Mouse (Mus musculus) liver, embryonic 14.5 days (tissue): ENCODE results near the gene Phc2. TPM values are rescaled to one million over a fixed set of nuclear protein-coding genes. Genes with fewer than 3 reads are reported as not detected.

ENCODE experiments used
- ATAC-seq: fragments of 200-750 bp; cut with Nextera tagmentation; 2 replicates; pipeline ENCODE4 v1.8.0; 2017; ENCODE audit warnings: moderate number of reproducible peaks, mild to moderate bottlenecking, moderate library complexity; ENCODE audit not compliant: insufficient read depth
- DNase-seq, 3 experiments: peaks; one replicate each; pipeline ENCODE4 v3.0.0-alpha.2; 2012 to 2013; ENCODE audit warnings: low read depth in 3 of 3, low spot score in 3 of 3
- H3K27ac ChIP-seq: fragments of 300-500 bp; sonication (generic); 2 replicates; pipeline ENCODE4 v1.5.1; 2014; ENCODE audit warnings: moderate library complexity, mild to moderate bottlenecking, control low read depth, inconsistent platforms
- H3K27me3 ChIP-seq: fragments of 300-500 bp; sonication (generic); 2 replicates; pipeline ENCODE4 v1.6.1; 2014; ENCODE audit warnings: mild to moderate bottlenecking, low read length, moderate library complexity; ENCODE audit not compliant: control insufficient read depth, insufficient read depth
- H3K36me3 ChIP-seq: fragments of 300-500 bp; sonication (generic); replicated peaks from 2 replicates; pipeline ENCODE4 v1.6.1; 2014; ENCODE audit warnings: low read depth; ENCODE audit not compliant: control insufficient read depth, insufficient read depth
- H3K4me1 ChIP-seq, 2 experiments: fragments of 200-500 bp in 1 of 2; fragments of 300-500 bp in 1 of 2; sonication (generic) in 1 of 2; replicated peaks; 2 replicates each; pipeline ENCODE4 v1.6.1; 2012 to 2014; ENCODE audit warnings: antibody characterized with exemption in 1 of 2, inconsistent platforms in 1 of 2, low read length in 1 of 2; ENCODE audit not compliant: control insufficient read depth in 2 of 2, insufficient read depth in 2 of 2
- H3K4me2 ChIP-seq: fragments of 300-500 bp; sonication (generic); 2 replicates; pipeline ENCODE4 v1.6.1; 2014; ENCODE audit warnings: low read depth, mild to moderate bottlenecking, control low read depth, moderate library complexity
- H3K4me3 ChIP-seq, 2 experiments: fragments of 200-500 bp in 1 of 2; fragments of 300-500 bp in 1 of 2; sonication (generic) in 1 of 2; 2 replicates each; pipeline ENCODE4 v1.5.1; 2012 to 2014; ENCODE audit warnings: low read depth in 2 of 2, low read length in 2 of 2, mild to moderate bottlenecking in 2 of 2, control low read depth in 1 of 2, inconsistent platforms in 1 of 2, moderate library complexity in 1 of 2; ENCODE audit not compliant: insufficient read depth in 1 of 2
- H3K9ac ChIP-seq: fragments of 300-500 bp; sonication (generic); replicated peaks from 2 replicates; pipeline ENCODE4 v1.6.1; 2014; ENCODE audit warnings: mild to moderate bottlenecking, control low read depth, moderate library complexity
- H3K9me3 ChIP-seq: fragments of 300-500 bp; sonication (generic); 2 replicates; pipeline ENCODE4 v1.6.1; 2016; ENCODE audit warnings: low read length, mixed read lengths; ENCODE audit not compliant: control insufficient read depth
- CTCF ChIP-seq: IDR thresholded peaks from 2 replicates; pipeline ENCODE4 v1.5.1; 2016; ENCODE audit warnings: antibody characterized with exemption, low read depth, control low read depth
- EP300 ChIP-seq: IDR thresholded peaks from 2 replicates; pipeline ENCODE4 v1.6.1; 2016; ENCODE audit warnings: antibody characterized with exemption, low read depth
- WGBS: fragments of 180-500 bp; shearing (Covaris S2); extraction: QIAGEN DNeasy Blood & Tissue Kit; methylation state at CpG from one replicate; pipeline ENCODE4 v1.1.7; 2014; ENCODE audit not compliant: insufficient replicate concordance; 5-methylcytosine and 5-hydroxymethylcytosine counted together
- polyA plus RNA-seq, 2 experiments: library from polyadenylated mRNA; depleted of rRNA in 1 of 2; stranded (reverse) in 1 of 2; unstranded in 1 of 2; fragments of >200 nt; fragmentation: Nextera tagmentation in 1 of 2; extraction: Ambion mirVana in 1 of 2; gene quantifications; 2 replicates each; pipeline versions ENCODE4 v1.2.1 to v1.2.3; 2012 to 2014

Gene Phc2
- polyA plus RNA-seq, 2 experiments, result 8.8 to 17.1 TPM

- Histone ChIP-seq H3K27ac (no peak overlapping the region), H3K4me2 (no peak overlapping the region), H3K4me1 (peaks cover 3 to 6% of the 10 kb centered on the region in 2 experiments; a peak in 3 of 4 replicates), H3K27me3 (no peaks in the 10 kb centered on the region), H3K9ac (no peak overlapping the region), H3K4me3 (no peak overlapping the region), H3K36me3 (no peaks in the 10 kb centered on the region), H3K9me3 (no peaks in the 10 kb centered on the region)
- TF ChIP-seq CTCF (no peak), EP300 (no peak)
- DNase-seq (no peak), ATAC-seq (no peak)
- 66% methylated on average over 9 of the region's 9 CpGs for WGBS
Measured at GRCm38 (mm10) chr4:128710800-128711199, 56.3 kb downstream of the Phc2 start.

DNA sequence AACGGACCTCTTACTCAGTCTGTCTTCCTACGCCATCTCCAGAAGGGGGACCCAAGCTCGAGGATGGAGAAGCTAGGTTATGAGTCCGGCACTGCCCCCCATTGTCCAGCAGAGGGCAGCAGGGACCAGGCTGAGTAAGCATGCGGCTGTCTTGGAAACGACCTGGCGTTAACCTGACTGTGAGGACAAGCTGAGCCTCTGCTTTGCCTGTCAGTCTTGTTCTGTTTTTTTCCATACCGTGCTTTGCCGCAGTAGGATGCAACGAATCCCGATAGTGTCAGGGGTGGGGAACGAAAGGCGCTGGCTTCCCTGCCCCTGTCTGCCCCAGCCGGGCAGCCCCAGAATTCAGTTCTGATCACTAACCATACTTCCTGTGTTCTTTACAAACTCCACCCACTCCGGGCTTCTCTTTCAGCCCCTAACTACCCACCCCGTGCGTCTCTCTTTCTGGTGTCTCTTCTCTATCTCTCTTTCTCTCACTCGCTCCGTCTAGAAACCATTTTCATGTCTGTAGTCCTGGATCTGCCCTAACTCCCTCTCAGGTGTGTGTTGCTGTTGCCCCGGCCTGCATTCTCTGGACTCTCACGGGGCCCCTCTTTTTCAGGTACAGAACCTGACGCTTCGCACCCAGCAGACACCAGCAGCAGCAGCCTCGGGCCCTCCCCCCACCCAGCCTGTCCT, 57.1 kb downstream of the Phc2 start:
- peaks cover 3 to 8% of the 10 kb centered on the region in 2 experiments; a peak in 3 of 4 replicates for H3K4me1 ChIP-seq
- peak; percentile 70; the same call in 1 of the 2 replicates for ATAC-seq
- 6% methylated on average over 24 of the region's 24 CpGs for WGBS

GRCm38 (mm10) chr4:128712136-128712655, 57.7 kb downstream of the Phc2 start:
- Histone ChIP-seq H3K27ac (no peak overlapping the region), H3K4me1 (peaks cover 3 to 8% of the 10 kb centered on the region in 2 experiments; a peak in 3 of 4 replicates), H3K9ac (peak overlapping the region; percentile 41; the same call in 1 of the 2 replicates), H3K9me3 (no peaks in the 10 kb centered on the region), H3K36me3 (no peaks in the 10 kb centered on the region), H3K27me3 (no peaks in the 10 kb centered on the region), H3K4me3 (peak overlapping the region in 1 of 2 experiments; percentile 38; a peak in 2 of 4 replicates), H3K4me2 (peak overlapping the region; percentile 68)
- TF ChIP-seq CTCF (no peak), EP300 (no peak)
- 66% methylated on average over 13 of the region's 13 CpGs for WGBS
- DNase-seq, result no peak
- no peak for ATAC-seq

More for the DNA sequence above, 57.1 kb downstream of the Phc2 start:
- Histone ChIP-seq H3K27me3 (no peaks in the 10 kb centered on the region), H3K4me3 (peak overlapping the region; percentile 38 to 62), H3K4me2 (peak overlapping the region; percentile 68), H3K9me3 (no peaks in the 10 kb centered on the region), H3K9ac (peak overlapping the region; percentile 41), H3K27ac (no peak overlapping the region), H3K36me3 (no peaks in the 10 kb centered on the region)
- DNase-seq, result peak; percentile 71 to 82 (median 73)
- no peak for TF ChIP-seq EP300
- peak; percentile 100 for TF ChIP-seq CTCF

DNA sequence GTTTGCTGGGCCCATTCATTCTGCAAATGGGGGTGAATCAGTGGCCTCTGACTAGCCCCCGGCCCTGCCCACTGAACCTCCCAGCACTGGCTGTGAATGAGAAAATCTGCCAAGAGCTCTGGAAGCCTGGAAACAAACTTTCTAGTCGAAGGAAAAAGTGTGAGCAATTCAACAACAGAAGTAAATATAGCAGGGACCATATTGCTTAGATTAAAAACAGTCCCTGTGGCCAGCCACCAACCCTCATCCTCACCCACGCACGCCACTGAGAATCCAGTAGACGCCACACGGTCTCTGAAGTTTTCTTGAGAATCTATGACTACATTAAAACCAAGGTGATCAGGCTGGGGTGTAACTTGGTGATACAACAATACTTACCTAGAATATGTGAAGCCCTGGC, 58.4 kb downstream of the Phc2 start:
- H3K4me1 ChIP-seq, result peaks cover 3 to 8% of the 10 kb centered on the region in 2 experiments; a peak in 3 of 4 replicates
- H3K36me3 ChIP-seq, result no peaks in the 10 kb centered on the region
- no peak for TF ChIP-seq EP300
- TF ChIP-seq CTCF, result no peak
- 83% methylated on average over 6 of the region's 6 CpGs for WGBS
- no peak overlapping the region for H3K9ac ChIP-seq
- DNase-seq (no peak), ATAC-seq (no peak)
- H3K4me2 ChIP-seq, result no peak overlapping the region
- H3K27me3 ChIP-seq, result no peaks in the 10 kb centered on the region
- H3K9me3 ChIP-seq, result no peaks in the 10 kb centered on the region
- H3K4me3 ChIP-seq, result no peak overlapping the region
- no peak overlapping the region for H3K27ac ChIP-seq
